Mouse (Mus musculus): ENCODE results near the gene Pbld2. TPM values are rescaled to one million over a fixed set of nuclear protein-coding genes. Genes with fewer than 3 reads are reported as not detected.
A peak's percentile ranks its signal among the peaks of the same experiment; 100 is the strongest.

Gene Pbld2
- total RNA-seq, 2 experiments from 2014 or later, result 1.8 to 2.0 TPM

DNA sequence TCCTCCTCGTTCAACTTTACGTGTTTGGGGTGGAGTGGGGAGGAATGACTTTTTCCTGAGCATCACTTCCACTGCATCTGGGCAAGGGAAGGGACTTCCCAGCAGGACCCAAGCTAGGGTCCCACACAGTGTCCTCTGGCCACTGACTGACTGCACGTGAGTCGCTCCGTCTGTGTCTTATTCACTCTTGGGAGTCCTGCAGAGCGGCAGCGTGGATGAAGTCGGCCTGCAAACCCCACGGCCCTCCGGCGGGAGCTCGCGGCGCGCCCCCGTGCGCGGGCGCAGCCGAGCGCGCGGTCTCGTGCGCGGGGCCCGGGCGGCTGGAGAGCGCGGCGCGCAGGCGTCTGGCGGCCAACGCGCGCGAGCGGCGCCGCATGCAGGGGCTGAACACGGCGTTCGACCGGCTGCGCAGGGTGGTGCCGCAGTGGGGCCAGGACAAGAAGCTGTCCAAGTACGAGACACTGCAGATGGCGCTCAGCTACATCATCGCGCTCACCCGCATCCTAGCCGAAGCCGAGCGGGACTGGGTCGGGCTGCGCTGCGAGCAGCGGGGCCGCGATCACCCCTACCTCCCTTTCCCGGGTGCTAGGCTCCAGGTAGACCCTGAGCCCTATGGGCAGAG, 75.9 kb downstream of the Pbld2 start:
- peak; percentile 50 for DNase-seq
- intact Hi-C loops (cut with DNase I; ENCODE audit: low total_unique reads), result no loop called here

- intact Hi-C loops (cut with DNase I; ENCODE audit: low total_unique reads), result no loop called here
Measured at GRCm38 (mm10) chr10:63100657-63101056, 76.5 kb downstream of the Pbld2 start.

More at GRCm38 (mm10) chr10:63100657-63101056, 76.5 kb downstream of the Pbld2 start:
- no peak for DNase-seq

Other genes with a start within 250 kb of the Pbld2 start
- gene Ccar1, start 232.0 kb upstream of the Pbld2 start, total RNA-seq (2021), result 10 to 100 TPM; 27.3 to 31.0 TPM
- 10 to 100 TPM in 1 of 2 experiments, 1 to 10 TPM in 1; 7.4 to 11.4 TPM for gene Tet1, start 115.3 kb upstream of the Pbld2 start, total RNA-seq (2021)
- 10 to 100 TPM; 18.5 to 19.8 TPM for gene Slc25a16, start 103.7 kb upstream of the Pbld2 start, total RNA-seq (2021)
- 1 to 10 TPM in 1 of 2 experiments, under 1 TPM in 1; 0.94 to 1.4 TPM for gene Dna2, start 77.3 kb upstream of the Pbld2 start, total RNA-seq (2021)
- 1 to 10 TPM; 7.4 to 8.4 TPM for gene Rufy2, start 44.1 kb upstream of the Pbld2 start, total RNA-seq (2021)
- 10 to 100 TPM; 12.6 to 14.4 TPM for gene Hnrnph3, start 98 bp upstream of the Pbld2 start, total RNA-seq (2021)
- gene Pbld1, start 35.8 kb downstream of the Pbld2 start, total RNA-seq (2021), result under 1 TPM; 0.45 to 0.47 TPM
- gene Atoh7, start 75.3 kb downstream of the Pbld2 start, total RNA-seq (2021), result 1 to 10 TPM in 1 of 2 experiments, under 1 TPM in 1; 0.41 to 1.1 TPM
- 100 to 1,000 TPM; 240 to 247 TPM for gene Mypn, start 179.6 kb downstream of the Pbld2 start, total RNA-seq (2021)
- 10 to 100 TPM; 18.1 to 20.6 TPM for gene Herc4, start 219.5 kb downstream of the Pbld2 start, total RNA-seq (2021)

All from gastrocnemius, postnatal 14 days (tissue).